Mouse (Mus musculus) urinary bladder, postnatal 10 days (tissue): ENCODE measurements at regions not wholly inside any gene's neighbourhood (a gene's known extent, or its start where the extent isn't known, plus 50 kb on each side); places are given as distances from the start of the nearest gene placed in this dataset.

Experiments
- DNase-seq: peaks from one replicate; pipeline ENCODE4 v3.0.0; 2022; ENCODE audit warnings: low spot score

GRCm38 (mm10) chr2:178948471-178948870, 493.8 kb upstream of the Cdh4 start:
- no peak for DNase-seq

- no peak for DNase-seq
Measured at GRCm38 (mm10) chr2:178949103-178949502, 493.1 kb upstream of the Cdh4 start.

- DNase-seq = no peak
Measured at GRCm38 (mm10) chr2:178950304-178950703, 491.9 kb upstream of the Cdh4 start.

- no peak for DNase-seq
Measured at GRCm38 (mm10) chr2:178954420-178955067, 487.7 kb upstream of the Cdh4 start.

GRCm38 (mm10) chr2:178958829-178959228, 483.4 kb upstream of the Cdh4 start:
- no peak for DNase-seq

- DNase-seq = no peak
Measured at GRCm38 (mm10) chr2:178959603-178960002, 482.6 kb upstream of the Cdh4 start.

- no peak for DNase-seq
Measured at GRCm38 (mm10) chr2:178967584-178968365, 474.5 kb upstream of the Cdh4 start.

- DNase-seq = no peak
Measured at GRCm38 (mm10) chr2:178969732-178970131, 472.5 kb upstream of the Cdh4 start.

- DNase-seq = no peak
Measured at GRCm38 (mm10) chr2:178975366-178975765, 466.9 kb upstream of the Cdh4 start.

- DNase-seq = no peak
Measured at GRCm38 (mm10) chr2:178976046-178976445, 466.2 kb upstream of the Cdh4 start.

GRCm38 (mm10) chr2:178976495-178976894, 465.7 kb upstream of the Cdh4 start:
- no peak for DNase-seq

- DNase-seq = no peak
Measured at GRCm38 (mm10) chr2:178979451-178979850, 462.8 kb upstream of the Cdh4 start.

- no peak for DNase-seq
Measured at GRCm38 (mm10) chr2:178981736-178982502, 460.3 kb upstream of the Cdh4 start.

- no peak for DNase-seq
Measured at GRCm38 (mm10) chr2:178983801-178984200, 458.4 kb upstream of the Cdh4 start.

- no peak for DNase-seq
Measured at GRCm38 (mm10) chr2:178987935-178988334, 454.3 kb upstream of the Cdh4 start.

- no peak for DNase-seq
Measured at GRCm38 (mm10) chr2:178989291-178989690, 452.9 kb upstream of the Cdh4 start.

GRCm38 (mm10) chr2:178989784-178990183, 452.4 kb upstream of the Cdh4 start:
- no peak for DNase-seq

GRCm38 (mm10) chr2:178990959-178991358, 451.3 kb upstream of the Cdh4 start:
- DNase-seq = no peak

GRCm38 (mm10) chr2:178992334-178993116, 449.7 kb upstream of the Cdh4 start:
- DNase-seq = no peak

- no peak for DNase-seq
Measured at GRCm38 (mm10) chr2:178997921-178998320, 444.3 kb upstream of the Cdh4 start.

- DNase-seq = no peak
Measured at GRCm38 (mm10) chr2:179000448-179001081, 441.7 kb upstream of the Cdh4 start.

- DNase-seq = no peak
Measured at GRCm38 (mm10) chr2:179007766-179008165, 434.5 kb upstream of the Cdh4 start.
